Mouse (Mus musculus) telencephalon, adult 2 months (tissue): ENCODE results near the gene Tbx20.

Experiments
- DNase-seq: peaks from one replicate; pipeline ENCODE4 v3.0.0-alpha.2; 2011; ENCODE audit warnings: low read depth, low spot score

Tbx20 gene

GRCm38 (mm10) chr9:24774160-24774969 is at the start of gene Tbx20:
Tbx20 (minus strand) TSS chr9:24774303.
- DNase-seq, result no peak

GRCm38 (mm10) chr9:24818511-24818910 is 44.4 kb upstream of the Tbx20 start:
- DNase-seq, result no peak

GRCm38 (mm10) chr9:24812461-24812860 is 38.4 kb upstream of the Tbx20 start:
- DNase-seq, result no peak

- DNase-seq, result no peak
Measured at GRCm38 (mm10) chr9:24792110-24792509, 18.0 kb upstream of the Tbx20 start.

- no peak for DNase-seq
Measured at GRCm38 (mm10) chr9:24789396-24789795, 15.3 kb upstream of the Tbx20 start.

- no peak for DNase-seq
Measured at GRCm38 (mm10) chr9:24782338-24782737, 8.2 kb upstream of the Tbx20 start.

- no peak for DNase-seq
Measured at GRCm38 (mm10) chr9:24780929-24781441, 6.9 kb upstream of the Tbx20 start.

- DNase-seq, result no peak
Measured at GRCm38 (mm10) chr9:24780391-24780928, 6.4 kb upstream of the Tbx20 start.

GRCm38 (mm10) chr9:24779975-24780374 is 5.9 kb upstream of the Tbx20 start:
- DNase-seq, result no peak

- no peak for DNase-seq
Measured at GRCm38 (mm10) chr9:24778571-24778970, 4.5 kb upstream of the Tbx20 start.

- DNase-seq, result no peak
Measured at GRCm38 (mm10) chr9:24777961-24778360, 3.9 kb upstream of the Tbx20 start.

- DNase-seq, result no peak
Measured at GRCm38 (mm10) chr9:24777176-24777895, 3.2 kb upstream of the Tbx20 start.

- no peak for DNase-seq
Measured at GRCm38 (mm10) chr9:24776487-24776886, 2.4 kb upstream of the Tbx20 start.

- no peak for DNase-seq
Measured at GRCm38 (mm10) chr9:24775567-24775966, 1.5 kb upstream of the Tbx20 start.

- no peak for DNase-seq
Measured at GRCm38 (mm10) chr9:24775001-24775400, 898 bp upstream of the Tbx20 start.

- no peak for DNase-seq
Measured at GRCm38 (mm10) chr9:24773669-24774068, 434 bp downstream of the Tbx20 start.

GRCm38 (mm10) chr9:24773171-24773570 is 932 bp downstream of the Tbx20 start:
- no peak for DNase-seq

- DNase-seq, result no peak
Measured at GRCm38 (mm10) chr9:24772431-24773120, 1.5 kb downstream of the Tbx20 start.

- no peak for DNase-seq
Measured at GRCm38 (mm10) chr9:24771713-24772112, 2.4 kb downstream of the Tbx20 start.

- DNase-seq, result no peak
Measured at GRCm38 (mm10) chr9:24770941-24771405, 3.1 kb downstream of the Tbx20 start.

GRCm38 (mm10) chr9:24770149-24770940 is 3.8 kb downstream of the Tbx20 start:
- DNase-seq, result no peak
